Mouse (Mus musculus): ENCODE data around the gene Lbh. TPM values are rescaled to one million over a fixed set of nuclear protein-coding genes. Genes with fewer than 3 reads are reported as not detected.

The Lbh gene
- polyA plus RNA-seq, 1 experiment: 171 TPM

- TF ChIP-seq POLR2A (IDR thresholded peaks at IDR 0.05; ENCODE audit: low read depth, low read length) (no peak), CTCF (IDR thresholded peaks at IDR 0.05; ENCODE audit: extremely low read depth, insufficient read depth, insufficient read length, insufficient replicate concordance) (no peak)
- peak in 1 of 2 experiments; percentile 1 for DNase-seq (ENCODE audit: low read depth in 1 of 2, low spot score in 2 of 2)
- 14% methylated on average over 3 of the region's 3 CpGs for WGBS
- Histone ChIP-seq H3K27me3 (ENCODE audit: control insufficient read depth, insufficient read depth, low read length) (no peaks in the 10 kb centered on the region), H3K4me3 (ENCODE audit: extremely low read depth, insufficient read depth, insufficient read length) (peak overlapping the region; percentile 93), H3K27ac (ENCODE audit: insufficient read depth, low read length) (peak overlapping the region; percentile 97), H3K4me1 (ENCODE audit: control insufficient read depth, insufficient read depth, insufficient read length) (peaks cover 24% of the 10 kb centered on the region; the same call in 1 of the 2 replicates), H3K36me3 (ENCODE audit: control insufficient read depth, insufficient read depth, low read length) (peaks cover 33% of the 10 kb centered on the region)
Measured at GRCm38 (mm10) chr17:72919641-72920040, 1.5 kb downstream of the Lbh start.

- no peak for TF ChIP-seq POLR2A (IDR thresholded peaks at IDR 0.05; ENCODE audit: low read depth, low read length)
- no peak for TF ChIP-seq CTCF (IDR thresholded peaks at IDR 0.05; ENCODE audit: extremely low read depth, insufficient read depth, insufficient read length, insufficient replicate concordance)
- WGBS: 58% methylated on average over 2 of the region's 2 CpGs
- Histone ChIP-seq H3K4me1 (ENCODE audit: control insufficient read depth, insufficient read depth, insufficient read length) (peaks cover 29% of the 10 kb centered on the region; the same call in 1 of the 2 replicates), H3K4me3 (ENCODE audit: extremely low read depth, insufficient read depth, insufficient read length) (peak overlapping the region; percentile 34), H3K27me3 (ENCODE audit: control insufficient read depth, insufficient read depth, low read length) (no peaks in the 10 kb centered on the region), H3K36me3 (ENCODE audit: control insufficient read depth, insufficient read depth, low read length) (peaks cover 35% of the 10 kb centered on the region), H3K27ac (ENCODE audit: insufficient read depth, low read length) (peak overlapping the region; percentile 48)
- DNase-seq (ENCODE audit: low read depth in 1 of 2, low spot score in 2 of 2): no peak
Measured at GRCm38 (mm10) chr17:72920430-72920829, 2.3 kb downstream of the Lbh start.

- peak overlapping the region; percentile 34 for H3K4me3 ChIP-seq (ENCODE audit: extremely low read depth, insufficient read depth, insufficient read length)
- peaks cover 35% of the 10 kb centered on the region; the same call in 1 of the 2 replicates for H3K4me1 ChIP-seq (ENCODE audit: control insufficient read depth, insufficient read depth, insufficient read length)
- no peak for TF ChIP-seq POLR2A (IDR thresholded peaks at IDR 0.05; ENCODE audit: low read depth, low read length)
- no peak for TF ChIP-seq CTCF (IDR thresholded peaks at IDR 0.05; ENCODE audit: extremely low read depth, insufficient read depth, insufficient read length, insufficient replicate concordance)
- 80% methylated on average over 9 of the region's 9 CpGs for WGBS
- peaks cover 40% of the 10 kb centered on the region for H3K36me3 ChIP-seq (ENCODE audit: control insufficient read depth, insufficient read depth, low read length)
- DNase-seq (ENCODE audit: low read depth in 1 of 2, low spot score in 2 of 2): no peak
- H3K27me3 ChIP-seq (ENCODE audit: control insufficient read depth, insufficient read depth, low read length): no peaks in the 10 kb centered on the region
- H3K27ac ChIP-seq (ENCODE audit: insufficient read depth, low read length): peak overlapping the region; percentile 48
Measured at GRCm38 (mm10) chr17:72920971-72921370, 2.9 kb downstream of the Lbh start.

- H3K4me3 ChIP-seq (ENCODE audit: extremely low read depth, insufficient read depth, insufficient read length): no peak overlapping the region
- DNase-seq (ENCODE audit: low read depth in 1 of 2, low spot score in 2 of 2): no peak
- H3K4me1 ChIP-seq (ENCODE audit: control insufficient read depth, insufficient read depth, insufficient read length): peaks cover 45% of the 10 kb centered on the region; the same call in 1 of the 2 replicates
- peaks cover 45% of the 10 kb centered on the region for H3K36me3 ChIP-seq (ENCODE audit: control insufficient read depth, insufficient read depth, low read length)
- peak overlapping the region; percentile 26; the same call in 1 of the 2 replicates for H3K27ac ChIP-seq (ENCODE audit: insufficient read depth, low read length)
- TF ChIP-seq CTCF (IDR thresholded peaks at IDR 0.05; ENCODE audit: extremely low read depth, insufficient read depth, insufficient read length, insufficient replicate concordance) (no peak), POLR2A (IDR thresholded peaks at IDR 0.05; ENCODE audit: low read depth, low read length) (no peak)
- 52% methylated on average over 5 of the region's 5 CpGs for WGBS
- H3K27me3 ChIP-seq (ENCODE audit: control insufficient read depth, insufficient read depth, low read length): no peaks in the 10 kb centered on the region
Measured at GRCm38 (mm10) chr17:72922206-72922605, 4.1 kb downstream of the Lbh start.

GRCm38 (mm10) chr17:72923283-72923682 lies 5.2 kb downstream of the Lbh start:
- TF ChIP-seq POLR2A (IDR thresholded peaks at IDR 0.05; ENCODE audit: low read depth, low read length) (no peak), CTCF (IDR thresholded peaks at IDR 0.05; ENCODE audit: extremely low read depth, insufficient read depth, insufficient read length, insufficient replicate concordance) (no peak)

GRCm38 (mm10) chr17:72924295-72924694 lies 6.2 kb downstream of the Lbh start:
- DNase-seq (ENCODE audit: low read depth in 1 of 2, low spot score in 2 of 2): no peak
- Histone ChIP-seq H3K4me3 (ENCODE audit: extremely low read depth, insufficient read depth, insufficient read length) (no peak overlapping the region), H3K27ac (ENCODE audit: insufficient read depth, low read length) (peak overlapping the region; percentile 79)

More at GRCm38 (mm10) chr17:72923283-72923682, 5.2 kb downstream of the Lbh start:
- DNase-seq (ENCODE audit: low read depth in 1 of 2, low spot score in 2 of 2): no peak
- Histone ChIP-seq H3K4me1 (ENCODE audit: control insufficient read depth, insufficient read depth, insufficient read length) (peaks cover 48% of the 10 kb centered on the region; the same call in 1 of the 2 replicates), H3K27me3 (ENCODE audit: control insufficient read depth, insufficient read depth, low read length) (no peaks in the 10 kb centered on the region), H3K36me3 (ENCODE audit: control insufficient read depth, insufficient read depth, low read length) (peaks cover 48% of the 10 kb centered on the region), H3K27ac (ENCODE audit: insufficient read depth, low read length) (peak overlapping the region; percentile 53), H3K4me3 (ENCODE audit: extremely low read depth, insufficient read depth, insufficient read length) (no peak overlapping the region)
- 76% methylated on average over 4 of the region's 4 CpGs for WGBS

GRCm38 (mm10) chr17:72925111-72925510 lies 7.0 kb downstream of the Lbh start:
- 14% methylated on average over 6 of the region's 6 CpGs for WGBS
- Histone ChIP-seq H3K4me1 (ENCODE audit: control insufficient read depth, insufficient read depth, insufficient read length) (peaks cover 51% of the 10 kb centered on the region; the same call in 1 of the 2 replicates), H3K27me3 (ENCODE audit: control insufficient read depth, insufficient read depth, low read length) (no peaks in the 10 kb centered on the region), H3K27ac (ENCODE audit: insufficient read depth, low read length) (peak overlapping the region; percentile 79), H3K36me3 (ENCODE audit: control insufficient read depth, insufficient read depth, low read length) (peaks cover 55% of the 10 kb centered on the region), H3K4me3 (ENCODE audit: extremely low read depth, insufficient read depth, insufficient read length) (no peak overlapping the region)
- TF ChIP-seq CTCF (IDR thresholded peaks at IDR 0.05; ENCODE audit: extremely low read depth, insufficient read depth, insufficient read length, insufficient replicate concordance): no peak
- no peak for TF ChIP-seq POLR2A (IDR thresholded peaks at IDR 0.05; ENCODE audit: low read depth, low read length)
- peak; percentile 78 to 79 for DNase-seq (ENCODE audit: low read depth in 1 of 2, low spot score in 2 of 2)

More at GRCm38 (mm10) chr17:72924295-72924694, 6.2 kb downstream of the Lbh start:
- Histone ChIP-seq H3K36me3 (ENCODE audit: control insufficient read depth, insufficient read depth, low read length) (peaks cover 54% of the 10 kb centered on the region), H3K4me1 (ENCODE audit: control insufficient read depth, insufficient read depth, insufficient read length) (peaks cover 50% of the 10 kb centered on the region; the same call in 1 of the 2 replicates), H3K27me3 (ENCODE audit: control insufficient read depth, insufficient read depth, low read length) (no peaks in the 10 kb centered on the region)
- TF ChIP-seq CTCF (IDR thresholded peaks at IDR 0.05; ENCODE audit: extremely low read depth, insufficient read depth, insufficient read length, insufficient replicate concordance): no peak
- no peak for TF ChIP-seq POLR2A (IDR thresholded peaks at IDR 0.05; ENCODE audit: low read depth, low read length)
- 36% methylated on average over 8 of the region's 8 CpGs for WGBS

All from spleen, adult 2 months (tissue).